Mouse (Mus musculus) MEL (cell line): Measurements from ENCODE around the gene Wfs1.

Experiments used
- CTCF ChIP-seq, 3 experiments: IDR thresholded peaks in 2 of 3; conservative IDR thresholded peaks in 1 of 3; 2 replicates each; pipeline ENCODE4 v1.5.1; 2011 to 2012; ENCODE audit warnings: low read length in 3 of 3, low read depth in 2 of 3, mild to moderate bottlenecking in 2 of 3, improper control_type of control experiment in 1 of 3, inconsistent platforms in 1 of 3, mixed read lengths in 1 of 3, moderate library complexity in 1 of 3; ENCODE audit not compliant: control insufficient read depth in 1 of 3, insufficient read depth in 1 of 3, poor library complexity in 1 of 3, severe bottlenecking in 1 of 3
- ETS1 ChIP-seq: IDR thresholded peaks from 2 replicates; pipeline ENCODE4 v1.6.1; 2012; ENCODE audit warnings: low read depth, mild to moderate bottlenecking, inconsistent platforms, low read length, improper control_type of control experiment, moderate library complexity
- MYC ChIP-seq: IDR thresholded peaks from 2 replicates; pipeline ENCODE4 v1.6.1; 2011; ENCODE audit warnings: low read depth, mild to moderate bottlenecking, low read length, improper control_type of control experiment, moderate library complexity
- NELFE ChIP-seq: IDR thresholded peaks from 2 replicates; pipeline ENCODE4 v1.6.1; 2011; ENCODE audit warnings: low read depth, low read length, improper control_type of control experiment
- POLR2A ChIP-seq, 2 experiments: IDR thresholded peaks; 2 replicates each; pipeline ENCODE4 v1.6.1; 2011 to 2012; ENCODE audit warnings: low read length in 2 of 2, mild to moderate bottlenecking in 2 of 2, control low read depth in 1 of 2, improper control_type of control experiment in 1 of 2, low read depth in 1 of 2, moderate library complexity in 1 of 2; ENCODE audit not compliant: control insufficient read depth in 1 of 2, insufficient read depth in 1 of 2, poor library complexity in 1 of 2
- SIN3A ChIP-seq: IDR thresholded peaks from 2 replicates; pipeline ENCODE4 v1.6.1; 2012; ENCODE audit warnings: low read length, improper control_type of control experiment, inconsistent platforms
- SMC3 ChIP-seq: IDR thresholded peaks from 2 replicates; pipeline ENCODE4 v1.6.1; 2011; ENCODE audit warnings: low read depth, low read length, improper control_type of control experiment
- TAL1 ChIP-seq: IDR thresholded peaks from 2 replicates; pipeline ENCODE4 v1.6.1; 2012; ENCODE audit warnings: mild to moderate bottlenecking, inconsistent platforms, low read length, moderate library complexity, mixed read lengths
- USF2 ChIP-seq, 2 experiments: IDR thresholded peaks; 2 replicates each; pipeline ENCODE4 v1.6.1; 2011 to 2012; ENCODE audit warnings: improper control_type of control experiment in 2 of 2, low read length in 2 of 2, borderline replicate concordance in 1 of 2, inconsistent platforms in 1 of 2, low read depth in 1 of 2, mild to moderate bottlenecking in 1 of 2; ENCODE audit not compliant: insufficient read depth in 1 of 2

- TF ChIP-seq USF2 (IDR thresholded peaks at IDR 0.05; ENCODE audit: borderline replicate concordance in 1 of 2, insufficient read depth in 1 of 2, low read depth in 1 of 2, low read length in 2 of 2) (no peak), POLR2A (IDR thresholded peaks at IDR 0.05; ENCODE audit: control insufficient read depth in 1 of 2, insufficient read depth in 1 of 2, low read depth in 1 of 2, low read length in 2 of 2, poor library complexity in 1 of 2) (no peak), SMC3 (no peak), TAL1 (no peak), CTCF (IDR thresholded peaks at IDR 0.05 in 2 of 3, conservative IDR thresholded peaks at IDR 0.05 in 1 of 3; ENCODE audit: control insufficient read depth in 1 of 3, insufficient read depth in 1 of 3, low read depth in 2 of 3, low read length in 3 of 3, poor library complexity in 1 of 3, severe bottlenecking in 1 of 3) (peak in 2 of 3 experiments; percentile 9 to 22; a peak in 1 of 6 replicates), ETS1 (no peak), NELFE (no peak), SIN3A (no peak), MYC (no peak)
Observed at GRCm38 (mm10) chr5:36955366-36955765, 33.6 kb downstream of the Wfs1 start.
